Mouse (Mus musculus): Measurements from ENCODE around the gene Spats1. TPM values are rescaled to one million over a fixed set of nuclear protein-coding genes. Genes with fewer than 3 reads are reported as not detected.

Gene Spats1
- total and polyA plus RNA-seq, 3 experiments: 2.5 to 2.7 (median 2.5) TPM

- TF ChIP-seq RCOR1 (conservative IDR thresholded peaks at IDR 0.05; ENCODE audit: low read depth, low read length) (no peak), TBP (conservative IDR thresholded peaks at IDR 0.05; ENCODE audit: low read depth, low read length) (peak; percentile 83), EP300 (IDR thresholded peaks at IDR 0.05; ENCODE audit: low read length) (no peak), RAD21 (IDR thresholded peaks at IDR 0.05; ENCODE audit: low read depth, low read length) (no peak), E2F4 (IDR thresholded peaks at IDR 0.05; ENCODE audit: insufficient replicate concordance, low read depth, low read length) (no peak), POLR2AphosphoS2 (IDR thresholded peaks at IDR 0.05; ENCODE audit: low read depth, low read length) (peak; percentile 86; the same call in 1 of the 2 replicates), TCF12 (IDR thresholded peaks at IDR 0.05; ENCODE audit: low read depth, low read length) (peak; percentile 76), ETS1 (conservative IDR thresholded peaks at IDR 0.05; ENCODE audit: low read depth, low read length) (no peak)
Observed at GRCm38 (mm10) chr17:45433419-45434261, 41.6 kb downstream of the Spats1 start, which contains the start of gene Cdc5l (continued).

DNA sequence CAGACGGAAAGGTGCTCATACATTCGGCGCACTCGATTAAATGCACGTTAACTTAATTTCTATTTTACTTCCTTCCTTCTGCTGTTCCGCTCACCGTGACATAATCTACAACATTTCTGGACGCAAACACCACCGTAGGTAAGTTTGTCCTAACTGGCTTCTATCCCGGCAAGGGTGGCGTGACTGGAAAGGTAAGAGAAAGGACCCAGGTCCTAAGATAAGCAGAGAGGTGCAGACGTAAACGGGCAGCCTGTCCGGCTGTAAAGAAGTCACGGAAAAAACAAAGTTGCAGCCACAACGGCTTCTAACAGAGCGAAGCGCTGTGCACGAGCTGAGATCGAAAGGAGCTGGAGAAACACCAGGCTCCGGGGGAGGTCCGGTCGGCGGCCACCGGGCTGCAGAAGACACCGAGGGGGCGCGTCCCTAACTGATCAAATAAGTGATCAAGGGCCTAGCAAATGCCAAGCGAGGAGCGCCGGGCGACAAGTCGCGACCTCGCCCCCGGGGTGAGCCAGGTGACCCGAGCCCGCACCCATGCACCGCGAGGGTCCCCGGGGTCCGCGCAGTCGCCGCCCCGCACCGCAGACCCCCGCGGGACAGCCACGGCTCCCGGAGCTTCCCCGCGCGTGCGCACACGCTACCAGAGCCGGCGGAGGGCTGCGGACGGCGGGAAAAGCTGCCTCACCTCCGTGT lies 42.4 kb downstream of the Spats1 start:
- dilution Hi-C loops (cut with MboI; ENCODE audit: extremely low pct_ligation_motif_present, extremely low pct_unique_long_range_greater_than_20kb, low sequenced_read_pairs) (no loop called here), in situ Hi-C loops (cut with MboI; ENCODE audit: low pct_ligation_motif_present, low pct_unique_long_range_greater_than_20kb, low sequenced_read_pairs) (no loop called here)
- Histone ChIP-seq H3K79me2 (replicated peaks; ENCODE audit: control insufficient read depth, extremely low read depth, insufficient read depth, poor library complexity, severe bottlenecking) (peaks cover 40% of the 10 kb centered on the region), H3K27ac (ENCODE audit: insufficient read depth, low read depth) (peak overlapping the region; percentile 87), H3K4me2 (ENCODE audit: insufficient read depth, low read depth, poor library complexity, severe bottlenecking) (peak overlapping the region; percentile 97), H3K9ac (ENCODE audit: insufficient read depth, low read depth) (peak overlapping the region; percentile 69), H3K4me3 (replicated peaks in 1 of 3; ENCODE audit: low read depth in 2 of 3, low read length in 2 of 3, poor library complexity in 1 of 3) (peak overlapping the region; percentile 72 to 95 (median 87)), H3K4me1 (ENCODE audit: control insufficient read depth in 1 of 2, insufficient read depth in 2 of 2) (peaks cover 3 to 27% of the 10 kb centered on the region in 2 experiments), H3K27me3 (replicated peaks) (no peaks in the 10 kb centered on the region), H3K9me3 (replicated peaks; ENCODE audit: low read length) (no peaks in the 10 kb centered on the region), H3K36me3 (replicated peaks in 1 of 2; ENCODE audit: control insufficient read depth in 1 of 2, insufficient read depth in 1 of 2, low read length in 1 of 2) (peaks cover under 1 to 10% of the 10 kb centered on the region in 2 experiments)
- no peak for DNase-seq (ENCODE audit: extremely low read depth)
- TF ChIP-seq POLR2AphosphoS2 (IDR thresholded peaks at IDR 0.05; ENCODE audit: low read depth, low read length) (no peak), PAX5 (IDR thresholded peaks at IDR 0.05; ENCODE audit: low read length) (no peak), UBTF (IDR thresholded peaks at IDR 0.05; ENCODE audit: low read depth, low read length) (0 out of 2 replicates have a peak, but pooled peaks have one; percentile 56), HCFC1 (IDR thresholded peaks at IDR 0.05; ENCODE audit: low read depth, low read length) (no peak), MAZ (IDR thresholded peaks at IDR 0.05; ENCODE audit: low read depth, low read length) (no peak)

- Histone ChIP-seq H3K79me2 (replicated peaks; ENCODE audit: control insufficient read depth, extremely low read depth, insufficient read depth, poor library complexity, severe bottlenecking) (peaks cover 45% of the 10 kb centered on the region), H3K9ac (ENCODE audit: insufficient read depth, low read depth) (peak overlapping the region; percentile 69), H3K4me3 (replicated peaks in 1 of 3; ENCODE audit: low read depth in 2 of 3, low read length in 2 of 3, poor library complexity in 1 of 3) (peak overlapping the region; percentile 72 to 95 (median 87)), H3K27ac (ENCODE audit: insufficient read depth, low read depth) (no peak overlapping the region), H3K27me3 (replicated peaks) (no peaks in the 10 kb centered on the region), H3K4me1 (ENCODE audit: control insufficient read depth in 1 of 2, insufficient read depth in 2 of 2) (peaks cover 3 to 27% of the 10 kb centered on the region in 2 experiments), H3K4me2 (ENCODE audit: insufficient read depth, low read depth, poor library complexity, severe bottlenecking) (peak overlapping the region; percentile 97), H3K9me3 (replicated peaks; ENCODE audit: low read length) (no peaks in the 10 kb centered on the region), H3K36me3 (replicated peaks in 1 of 2; ENCODE audit: control insufficient read depth in 1 of 2, insufficient read depth in 1 of 2, low read length in 1 of 2) (peaks cover 7 to 17% of the 10 kb centered on the region in 2 experiments)
- DNase-seq (ENCODE audit: extremely low read depth): no peak
- in situ Hi-C loops (cut with MboI; ENCODE audit: low pct_ligation_motif_present, low pct_unique_long_range_greater_than_20kb, low sequenced_read_pairs) (no loop called here), dilution Hi-C loops (cut with MboI; ENCODE audit: extremely low pct_ligation_motif_present, extremely low pct_unique_long_range_greater_than_20kb, low sequenced_read_pairs) (no loop called here)
- TF ChIP-seq CHD2 (IDR thresholded peaks at IDR 0.05; ENCODE audit: low read length) (no peak), JUN (IDR thresholded peaks at IDR 0.05; ENCODE audit: insufficient read depth, low read depth, low read length) (no peak), MAFK (IDR thresholded peaks at IDR 0.05; ENCODE audit: insufficient replicate concordance, low read length) (no peak), MAZ (IDR thresholded peaks at IDR 0.05; ENCODE audit: low read depth, low read length) (no peak), SIN3A (IDR thresholded peaks at IDR 0.05; ENCODE audit: low read length) (no peak), GABPA (IDR thresholded peaks at IDR 0.05; ENCODE audit: insufficient replicate concordance, low read depth, low read length) (no peak), MYC (IDR thresholded peaks at IDR 0.05; ENCODE audit: low read depth, low read length) (no peak), ZKSCAN1 (IDR thresholded peaks at IDR 0.05; ENCODE audit: borderline replicate concordance, low read depth, low read length) (no peak), USF2 (conservative IDR thresholded peaks at IDR 0.05; ENCODE audit: low read depth, low read length) (no peak), ZMIZ1 (IDR thresholded peaks at IDR 0.05; ENCODE audit: low read depth, low read length) (no peak), MAX (IDR thresholded peaks at IDR 0.05; ENCODE audit: low read length) (no peak), POLR2A (IDR thresholded peaks at IDR 0.05; ENCODE audit: low read depth, low read length) (no peak), NELFE (IDR thresholded peaks at IDR 0.05; ENCODE audit: low read depth, low read length) (no peak), EP300 (IDR thresholded peaks at IDR 0.05; ENCODE audit: low read length) (no peak), NRF1 (IDR thresholded peaks at IDR 0.05; ENCODE audit: low read depth, low read length) (no peak), KAT2A (IDR thresholded peaks at IDR 0.05; ENCODE audit: insufficient replicate concordance, low read length) (no peak), BHLHE40 (IDR thresholded peaks at IDR 0.05; ENCODE audit: low read depth, low read length) (no peak), TBP (conservative IDR thresholded peaks at IDR 0.05; ENCODE audit: low read depth, low read length) (no peak)
Observed at GRCm38 (mm10) chr17:45432007-45432406, 43.2 kb downstream of the Spats1 start.

All from CH12.LX (cell line).